Mouse (Mus musculus) liver, embryonic 14.5 days (tissue): ENCODE results near the gene Krt35.

Source experiments
- CTCF ChIP-seq: IDR thresholded peaks from 2 replicates; pipeline ENCODE4 v1.5.1; 2016; ENCODE audit warnings: antibody characterized with exemption, low read depth, control low read depth
- EP300 ChIP-seq: IDR thresholded peaks from 2 replicates; pipeline ENCODE4 v1.6.1; 2016; ENCODE audit warnings: antibody characterized with exemption, low read depth

DNA sequence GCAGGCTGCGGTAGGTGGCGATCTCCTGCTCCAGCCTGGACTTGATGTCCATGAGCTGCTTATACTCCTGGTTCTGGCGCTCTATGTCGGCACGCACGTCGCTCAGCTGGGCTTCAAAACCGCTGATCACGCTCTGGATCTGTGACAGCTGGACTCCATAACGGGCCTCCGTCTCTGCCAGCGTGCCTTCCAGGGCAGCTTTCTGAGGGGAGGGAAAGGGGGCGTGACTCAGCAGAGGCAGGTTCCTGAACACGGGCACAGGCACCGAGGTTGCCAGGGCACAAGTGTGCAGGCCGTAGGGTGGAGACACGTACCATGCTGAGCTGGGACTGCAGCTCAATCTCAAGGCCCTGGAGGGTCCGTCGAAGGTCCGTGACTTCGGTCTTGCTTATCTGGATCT lies 44.9 kb upstream of the Krt35 start:
- TF ChIP-seq CTCF: no peak
- TF ChIP-seq EP300: no peak
